Mouse (Mus musculus) MEL (cell line): ENCODE measurements around the gene Psmb7. TPM values are rescaled to one million over a fixed set of nuclear protein-coding genes. Genes with fewer than 3 reads are reported as not detected.

Source experiments
- DNase-seq: peaks from one replicate; pipeline ENCODE4 v3.0.0; 2011; ENCODE audit warnings: low read depth, low spot score
- H3K27ac ChIP-seq: 2 replicates; pipeline ENCODE4 v1.5.1; 2012; ENCODE audit warnings: low read depth, mild to moderate bottlenecking, control low read depth, low read length, moderate library complexity; ENCODE audit not compliant: control insufficient read depth
- H3K27me3 ChIP-seq, 2 experiments: fragments of 150-350 bp in 1 of 2; sonication (generic) in 1 of 2; 2 replicates each; pipeline ENCODE4 v1.6.1; 2012; ENCODE audit warnings: low read length in 2 of 2, mild to moderate bottlenecking in 2 of 2, improper control_type of control experiment in 1 of 2, moderate library complexity in 1 of 2; ENCODE audit not compliant: insufficient read depth in 2 of 2, control insufficient read depth in 1 of 2
- H3K36me3 ChIP-seq, 2 experiments: 2 replicates each; pipeline ENCODE4 v1.6.1; 2012 to 2014; ENCODE audit warnings: low read length in 2 of 2, improper control_type of control experiment in 1 of 2, inconsistent platforms in 1 of 2, mild to moderate bottlenecking in 1 of 2; ENCODE audit not compliant: insufficient read depth in 2 of 2, control insufficient read depth in 1 of 2
- H3K4me1 ChIP-seq, 2 experiments: fragments of 150-350 bp in 1 of 2; sonication (generic) in 1 of 2; 2 replicates each; pipeline ENCODE4 v1.6.1; 2012; ENCODE audit warnings: low read length in 2 of 2, improper control_type of control experiment in 1 of 2, mild to moderate bottlenecking in 1 of 2; ENCODE audit not compliant: insufficient read depth in 2 of 2, control insufficient read depth in 1 of 2
- H3K4me3 ChIP-seq, 2 experiments: fragments of 150-350 bp in 1 of 2; sonication (generic) in 1 of 2; 2 replicates each; pipeline ENCODE4 v1.5.1; 2012; ENCODE audit warnings: low read depth in 2 of 2, low read length in 2 of 2, mild to moderate bottlenecking in 2 of 2, moderate library complexity in 2 of 2, control low read depth in 1 of 2, improper control_type of control experiment in 1 of 2; ENCODE audit not compliant: control insufficient read depth in 1 of 2, insufficient read depth in 1 of 2
- H3K79me2 ChIP-seq: 2 replicates; pipeline ENCODE4 v1.6.1; 2012; ENCODE audit warnings: mild to moderate bottlenecking, low read length, moderate library complexity; ENCODE audit not compliant: control insufficient read depth, poor library complexity, insufficient read depth
- H3K9ac ChIP-seq: 2 replicates; pipeline ENCODE4 v1.6.1; 2012; ENCODE audit warnings: low read depth, mild to moderate bottlenecking, control low read depth, low read length, moderate library complexity; ENCODE audit not compliant: control insufficient read depth, poor library complexity, severe bottlenecking
- H3K9me3 ChIP-seq: fragments of 150-350 bp; sonication (generic); replicated peaks from 2 replicates; pipeline ENCODE4 v1.6.1; 2012; ENCODE audit warnings: mild to moderate bottlenecking, low read length, improper control_type of control experiment, moderate library complexity; ENCODE audit not compliant: insufficient read depth
- CHD2 ChIP-seq: IDR thresholded peaks from 2 replicates; pipeline ENCODE4 v1.6.1; 2011; ENCODE audit warnings: low read length, improper control_type of control experiment
- E2F4 ChIP-seq: IDR thresholded peaks from 2 replicates; pipeline ENCODE4 v1.6.1; 2011; ENCODE audit warnings: low read depth, low read length, improper control_type of control experiment, borderline replicate concordance
- GABPA ChIP-seq: IDR thresholded peaks from 2 replicates; pipeline ENCODE4 v1.6.1; 2012; ENCODE audit warnings: low read depth, mild to moderate bottlenecking, inconsistent platforms, low read length, improper control_type of control experiment, moderate library complexity
- JUND ChIP-seq: IDR thresholded peaks from 2 replicates; pipeline ENCODE4 v1.6.1; 2011; ENCODE audit warnings: low read depth, mild to moderate bottlenecking, improper control_type of control experiment, low read length
- MXI1 ChIP-seq: IDR thresholded peaks from 2 replicates; pipeline ENCODE4 v1.6.1; 2011; ENCODE audit warnings: mild to moderate bottlenecking, low read depth, low read length, improper control_type of control experiment
- MYB ChIP-seq: IDR thresholded peaks from 2 replicates; pipeline ENCODE4 v1.6.1; 2011; ENCODE audit warnings: mild to moderate bottlenecking, low read depth, low read length, improper control_type of control experiment
- MYC ChIP-seq: IDR thresholded peaks from 2 replicates; pipeline ENCODE4 v1.6.1; 2011; ENCODE audit warnings: low read depth, mild to moderate bottlenecking, low read length, improper control_type of control experiment, moderate library complexity
- POLR2A ChIP-seq, 2 experiments: IDR thresholded peaks; 2 replicates each; pipeline ENCODE4 v1.6.1; 2011 to 2012; ENCODE audit warnings: low read length in 2 of 2, mild to moderate bottlenecking in 2 of 2, control low read depth in 1 of 2, improper control_type of control experiment in 1 of 2, low read depth in 1 of 2, moderate library complexity in 1 of 2; ENCODE audit not compliant: control insufficient read depth in 1 of 2, insufficient read depth in 1 of 2, poor library complexity in 1 of 2
- POLR2AphosphoS5 ChIP-seq: IDR thresholded peaks from 2 replicates; pipeline ENCODE4 v1.6.1; 2012; ENCODE audit warnings: low read depth, borderline replicate concordance, mild to moderate bottlenecking, inconsistent platforms, low read length, moderate library complexity, mixed read lengths
- RAD21 ChIP-seq: IDR thresholded peaks from 2 replicates; pipeline ENCODE4 v1.6.1; 2011; ENCODE audit warnings: mild to moderate bottlenecking, low read depth, low read length, improper control_type of control experiment
- SIN3A ChIP-seq: IDR thresholded peaks from 2 replicates; pipeline ENCODE4 v1.6.1; 2012; ENCODE audit warnings: low read length, improper control_type of control experiment, inconsistent platforms
- TBP ChIP-seq: IDR thresholded peaks from 2 replicates; pipeline ENCODE4 v1.8.0; 2011; ENCODE audit warnings: low read depth, low read length, improper control_type of control experiment
- TCF12 ChIP-seq: IDR thresholded peaks from 2 replicates; pipeline ENCODE4 v1.6.1; 2014; ENCODE audit warnings: low read depth, mild to moderate bottlenecking, inconsistent platforms, low read length, improper control_type of control experiment, moderate library complexity
- USF2 ChIP-seq, 2 experiments: IDR thresholded peaks; 2 replicates each; pipeline ENCODE4 v1.6.1; 2011 to 2012; ENCODE audit warnings: improper control_type of control experiment in 2 of 2, low read length in 2 of 2, borderline replicate concordance in 1 of 2, inconsistent platforms in 1 of 2, low read depth in 1 of 2, mild to moderate bottlenecking in 1 of 2; ENCODE audit not compliant: insufficient read depth in 1 of 2
- ZKSCAN1 ChIP-seq: IDR thresholded peaks from 2 replicates; pipeline ENCODE4 v1.6.1; 2012; ENCODE audit warnings: low read depth, mild to moderate bottlenecking, inconsistent platforms, low read length, improper control_type of control experiment, moderate library complexity
- ZMIZ1 ChIP-seq: IDR thresholded peaks from 2 replicates; pipeline ENCODE4 v1.6.1; 2012; ENCODE audit warnings: low read depth, mild to moderate bottlenecking, inconsistent platforms, low read length, improper control_type of control experiment, moderate library complexity
- ZNF384 ChIP-seq: IDR thresholded peaks from 2 replicates; pipeline ENCODE4 v1.6.1; 2012; ENCODE audit warnings: low read depth, mild to moderate bottlenecking, inconsistent platforms, low read length, improper control_type of control experiment
- polyA plus RNA-seq, 2 experiments: library from polyadenylated mRNA; stranded (reverse) in 1 of 2; unstranded in 1 of 2; fragments of >175 nt in 1 of 2; fragments of >200 nt in 1 of 2; gene quantifications; 2 replicates each; pipeline versions ENCODE4 v1.2.1 to v1.2.4; 2012; ENCODE audit warnings: low replicate concordance in 2 of 2, low read depth in 1 of 2; ENCODE audit not compliant: insufficient read length in 2 of 2, insufficient read depth in 1 of 2, missing spikeins in 1 of 2
- total RNA-seq: library from RNA; depleted of rRNA; stranded (reverse); fragments of 300-350 nt; gene quantifications from 2 replicates; pipeline ENCODE4 v1.2.3, GENCODE M21; 2012

The Psmb7 gene
- total and polyA plus RNA-seq, 3 experiments, result 337 to 367 TPM; not detected in 1

- no peak for TF ChIP-seq POLR2AphosphoS5
These were observed 88.2 kb downstream of the Psmb7 start (continued) for GRCm38 (mm10) chr2:38555659-38556058.

- Histone ChIP-seq H3K79me2 (no peaks in the 10 kb centered on the region), H3K27me3 (no peaks in the 10 kb centered on the region), H3K9ac (no peak overlapping the region), H3K4me3 (no peak overlapping the region), H3K4me1 (no peaks in the 10 kb centered on the region), H3K36me3 (no peaks in the 10 kb centered on the region), H3K9me3 (no peaks in the 10 kb centered on the region), H3K27ac (no peak overlapping the region)
- TF ChIP-seq ZMIZ1 (no peak), POLR2A (IDR thresholded peaks at IDR 0.05; ENCODE audit: control insufficient read depth in 1 of 2, insufficient read depth in 1 of 2, low read depth in 1 of 2, low read length in 2 of 2, poor library complexity in 1 of 2) (no peak)
- DNase-seq, result no peak
These were observed 89.5 kb downstream of the Psmb7 start for GRCm38 (mm10) chr2:38554226-38554995.

DNA sequence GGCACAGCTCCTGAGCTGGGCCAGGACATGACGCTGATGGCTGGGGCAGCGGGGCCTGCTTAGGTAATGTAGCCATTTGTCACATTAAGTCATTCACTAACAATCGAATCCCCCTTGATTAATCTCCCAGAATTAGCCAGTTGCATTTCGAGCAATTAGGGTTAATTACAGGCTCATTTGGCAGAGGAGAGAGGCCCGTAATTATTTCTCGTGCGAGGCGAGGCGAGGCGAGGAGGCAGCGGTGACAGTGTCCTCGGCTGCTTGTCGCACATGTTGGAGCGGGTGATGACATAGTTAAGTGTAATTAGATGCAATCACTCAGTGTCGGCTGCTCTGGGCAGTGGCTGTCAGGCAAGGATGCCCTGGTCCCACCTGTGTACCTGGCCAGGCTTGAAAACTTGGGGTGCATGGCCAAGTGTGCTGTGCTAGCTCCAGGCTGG lies 91.9 kb downstream of the Psmb7 start:
- no peak for DNase-seq
- H3K27ac ChIP-seq, result no peak overlapping the region
- H3K27me3 ChIP-seq, result no peaks in the 10 kb centered on the region
- no peaks in the 10 kb centered on the region for H3K9me3 ChIP-seq
- H3K36me3 ChIP-seq, result no peaks in the 10 kb centered on the region
- no peak overlapping the region for H3K4me3 ChIP-seq
- no peak for TF ChIP-seq ZNF384
- no peak for TF ChIP-seq CHD2
- TF ChIP-seq POLR2AphosphoS5, result no peak
- no peak for TF ChIP-seq USF2 (IDR thresholded peaks at IDR 0.05; ENCODE audit: borderline replicate concordance in 1 of 2, insufficient read depth in 1 of 2, low read depth in 1 of 2, low read length in 2 of 2)
- TF ChIP-seq MYB, result no peak
- no peak for TF ChIP-seq E2F4
- no peak for TF ChIP-seq SIN3A
- TF ChIP-seq MXI1, result no peak
- TF ChIP-seq TBP, result no peak
- no peak for TF ChIP-seq MYC
- TF ChIP-seq ZKSCAN1, result no peak
- TF ChIP-seq TCF12, result no peak
- TF ChIP-seq GABPA, result no peak
- no peak for TF ChIP-seq RAD21
- no peak for TF ChIP-seq JUND
- H3K9ac ChIP-seq, result no peak overlapping the region
- H3K79me2 ChIP-seq, result no peaks in the 10 kb centered on the region
- H3K4me1 ChIP-seq, result no peaks in the 10 kb centered on the region
